Mouse (Mus musculus): ENCODE data around the gene Rasgrp3.

The Rasgrp3 gene

DNA sequence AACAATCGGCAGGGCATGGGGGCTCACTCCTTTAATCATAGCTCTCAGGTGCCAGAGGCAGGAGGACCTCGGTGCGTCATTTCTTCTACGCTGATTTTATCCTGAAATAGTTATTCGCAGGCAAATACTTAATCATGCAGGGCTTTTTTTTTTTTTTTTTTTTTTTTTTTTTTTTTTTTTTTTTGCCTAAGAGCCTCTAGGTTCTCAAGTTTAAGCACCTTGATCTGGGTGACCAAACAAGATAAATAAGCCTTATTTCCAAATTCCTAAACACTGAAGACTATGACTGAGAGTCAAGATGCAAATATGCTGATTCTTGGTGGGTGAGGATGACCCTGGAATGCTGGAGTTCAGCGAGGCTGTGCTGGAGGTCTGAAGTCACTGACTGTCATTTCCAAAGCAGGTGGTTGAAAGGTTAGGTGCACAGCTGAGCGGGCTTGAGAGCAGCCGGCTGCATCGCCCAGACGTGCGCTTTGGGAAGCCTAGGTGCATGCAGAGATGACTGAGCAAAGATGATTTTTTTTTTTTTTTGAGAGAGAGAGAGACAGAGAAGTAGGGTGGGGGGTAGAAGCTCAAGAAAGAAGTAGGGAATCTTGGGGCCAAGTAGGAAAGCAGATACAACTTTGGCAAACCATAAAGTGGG, 115.2 kb downstream of the Rasgrp3 start:
- no peak for DNase-seq

DNA sequence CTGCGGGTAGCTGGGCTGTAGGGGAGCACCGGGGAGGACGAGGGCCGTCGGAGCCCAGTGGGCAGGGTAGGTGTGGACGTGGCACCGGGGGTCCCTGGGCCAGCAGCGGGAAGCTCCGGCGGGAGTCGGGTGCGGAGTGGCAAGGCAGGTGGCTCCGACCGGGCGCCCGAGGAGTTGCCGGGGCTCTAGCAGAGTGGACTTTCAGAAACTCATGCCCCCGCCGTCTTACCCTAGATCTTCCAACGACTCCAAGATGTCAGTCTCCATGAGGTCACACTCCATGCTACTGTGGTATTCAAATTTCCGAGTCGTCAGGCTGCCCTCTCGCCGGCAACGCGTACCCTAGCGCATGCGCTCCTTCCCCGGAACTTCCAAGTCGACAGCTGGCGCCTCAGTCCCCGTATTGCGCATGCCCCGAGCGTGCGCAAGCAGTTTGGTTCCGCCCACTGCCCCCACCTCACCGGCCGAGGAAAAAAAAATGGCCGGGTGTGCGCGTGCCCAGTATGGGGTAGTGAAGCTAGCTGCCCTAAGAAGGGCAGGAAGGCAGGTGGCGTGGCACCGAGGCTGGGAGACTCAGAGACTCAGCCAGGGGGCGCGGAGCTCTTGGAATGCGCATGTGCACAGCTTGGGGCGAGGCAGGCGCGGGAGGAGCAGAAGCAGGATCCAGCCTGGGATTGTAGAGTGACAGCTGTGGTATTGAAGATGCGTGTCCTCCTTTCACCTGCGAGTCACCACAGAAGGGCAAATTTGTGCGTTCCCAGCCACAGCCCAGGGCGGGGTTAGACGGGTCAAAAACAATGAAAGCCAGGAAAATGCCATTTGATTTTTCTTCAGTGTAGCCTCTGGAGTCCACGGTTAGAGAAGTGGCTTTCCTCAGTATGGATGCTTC, 116.1 kb downstream of the Rasgrp3 start, which contains the start of gene Fam98a:
Gene Fam98a, minus strand, starts transcription at position 435 of the 889 bp plus-strand sequence.
- DNase-seq: peak; percentile 99

DNA sequence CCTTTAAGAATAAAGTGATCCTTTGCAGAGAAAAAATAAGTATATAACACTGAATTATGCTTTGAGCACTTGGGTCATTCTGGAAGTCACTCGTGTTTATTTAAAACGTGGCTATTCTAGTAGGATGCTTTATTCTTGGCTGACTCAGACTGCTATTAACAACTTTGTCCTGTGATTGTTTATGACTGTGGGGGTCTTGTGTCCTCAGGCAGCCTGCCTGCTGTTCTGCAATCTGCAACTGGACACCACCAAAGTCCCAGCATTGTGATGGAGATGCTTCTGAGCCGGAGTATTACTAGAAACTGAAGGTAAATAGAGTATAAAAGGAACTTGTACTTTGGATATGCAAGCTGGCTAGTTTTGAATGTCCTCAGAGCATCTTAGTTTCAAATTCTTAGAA, 121.3 kb downstream of the Rasgrp3 start:
- no peak for DNase-seq

DNA sequence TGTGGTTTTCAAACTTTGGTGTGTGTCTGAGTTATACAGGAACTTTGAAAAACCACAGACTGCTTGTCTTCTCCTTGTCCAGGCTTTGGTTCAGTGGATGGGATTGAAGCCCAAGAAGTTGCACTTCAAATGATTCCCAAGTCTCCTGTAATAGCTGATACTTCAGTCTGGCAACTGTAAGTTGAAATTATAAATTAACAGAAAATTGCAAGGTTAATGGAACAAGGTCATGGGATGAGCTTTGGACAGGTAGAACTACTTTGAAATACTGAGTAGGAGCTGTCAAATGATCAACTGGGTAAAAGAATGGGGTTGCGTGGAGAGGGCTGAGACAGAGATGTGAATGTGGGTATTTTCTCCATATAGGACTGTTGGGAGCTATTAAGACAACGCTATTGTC, 122.3 kb downstream of the Rasgrp3 start:
- DNase-seq: no peak

DNA sequence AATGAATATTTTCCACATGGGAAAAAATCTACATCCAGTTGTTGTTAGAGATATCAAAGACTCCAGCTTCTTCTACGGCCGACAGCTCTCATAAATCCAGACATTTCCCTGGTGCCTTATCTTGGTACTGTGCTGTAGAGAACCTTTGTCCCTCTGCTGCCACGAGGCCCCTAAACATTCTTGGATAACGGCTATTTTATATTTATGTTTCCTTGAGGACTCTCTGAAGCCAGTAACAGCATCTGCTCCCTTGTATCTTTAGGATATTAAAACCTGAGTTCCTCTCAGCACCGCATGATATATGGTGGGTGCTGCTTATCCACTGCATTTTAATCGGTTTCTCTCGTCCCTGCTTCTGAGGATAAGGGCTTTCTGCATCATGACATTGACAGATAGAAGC, 139.9 kb downstream of the Rasgrp3 start:
- DNase-seq: no peak
